Mouse (Mus musculus) kidney, postnatal 4 days (tissue): ENCODE results near the gene Sv2b.
"Not testable (repeated sequence)": the region's sequence is repeated elsewhere in the genome, so short reads cannot be mapped to it uniquely, and the experiment has no call there.

Experiments used
- DNase-seq, 2 experiments: peaks; one replicate each; pipeline ENCODE4 v3.0.0; 2021; ENCODE audit warnings: mixed read lengths in 2 of 2

Sv2b gene

GRCm38 (mm10) chr7:75207965-75208644, 101.0 kb downstream of the Sv2b start:
- DNase-seq: no peak

DNA sequence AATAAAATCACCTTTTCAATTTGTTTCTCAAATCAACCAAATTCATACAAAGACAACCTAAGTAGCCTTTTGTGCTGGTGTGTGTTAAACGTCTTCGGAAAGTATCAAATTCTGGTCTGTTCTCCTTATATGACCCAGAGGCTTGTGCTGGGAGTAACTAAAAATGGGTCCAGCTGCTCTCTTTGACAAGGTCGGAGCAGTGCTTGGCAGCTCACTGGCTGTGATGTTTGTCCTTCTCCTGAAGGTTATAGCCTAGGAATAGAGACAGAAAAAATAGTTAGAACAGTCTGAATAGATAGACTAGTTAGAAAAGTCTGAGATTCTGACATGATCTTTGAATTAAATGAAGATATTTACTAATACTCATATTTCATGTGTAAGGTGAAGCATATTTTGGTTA, 102.4 kb downstream of the Sv2b start:
- DNase-seq: no peak

- no peak for DNase-seq
Observed at GRCm38 (mm10) chr7:75205386-75205785, 103.7 kb downstream of the Sv2b start.

- not testable (repeated sequence) for DNase-seq
Observed at GRCm38 (mm10) chr7:75194919-75195230, 114.2 kb downstream of the Sv2b start.

GRCm38 (mm10) chr7:75194158-75194918, 114.7 kb downstream of the Sv2b start:
- DNase-seq: no peak

DNA sequence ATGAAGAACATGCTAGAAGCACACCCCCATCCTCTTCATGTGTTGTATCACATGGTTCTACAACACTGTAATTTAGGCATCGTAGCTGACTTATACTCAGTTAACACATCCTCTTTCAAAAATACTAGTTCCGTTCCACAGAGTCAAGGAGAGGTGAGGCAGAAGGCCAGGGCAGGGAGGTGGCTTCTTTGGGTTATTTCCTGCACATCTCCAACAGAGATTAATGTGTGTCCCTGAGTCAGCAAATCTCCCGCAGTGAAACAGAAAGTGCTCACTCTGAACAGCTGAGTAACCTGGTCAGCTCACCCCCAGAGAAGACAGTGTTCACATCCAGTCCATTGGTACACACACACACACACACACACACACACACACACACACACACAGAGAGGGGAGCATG, 118.9 kb downstream of the Sv2b start:
- no peak for DNase-seq

GRCm38 (mm10) chr7:75175042-75175441, 134.0 kb downstream of the Sv2b start:
- DNase-seq: no peak

DNA sequence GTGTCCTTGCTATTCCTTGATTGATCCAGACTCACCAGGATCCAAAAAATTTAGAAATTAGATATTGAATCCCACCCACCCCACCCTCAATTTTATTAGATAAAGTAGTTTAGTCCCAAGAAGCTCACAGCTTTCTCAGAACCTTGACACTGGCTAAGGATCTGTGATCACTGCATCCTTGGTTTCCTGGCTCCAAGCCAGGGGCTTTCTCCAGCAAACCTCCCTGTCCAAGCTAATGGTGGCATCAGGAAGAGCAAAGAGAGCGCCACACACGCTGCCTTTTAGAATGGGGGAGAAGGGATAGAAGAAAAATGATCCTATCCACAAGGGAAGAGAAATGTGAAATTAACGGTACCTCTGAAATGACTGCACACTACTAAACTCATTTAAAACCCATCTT, 141.6 kb downstream of the Sv2b start:
- no peak for DNase-seq

GRCm38 (mm10) chr7:75147174-75147573, 161.9 kb downstream of the Sv2b start:
- no peak for DNase-seq

DNA sequence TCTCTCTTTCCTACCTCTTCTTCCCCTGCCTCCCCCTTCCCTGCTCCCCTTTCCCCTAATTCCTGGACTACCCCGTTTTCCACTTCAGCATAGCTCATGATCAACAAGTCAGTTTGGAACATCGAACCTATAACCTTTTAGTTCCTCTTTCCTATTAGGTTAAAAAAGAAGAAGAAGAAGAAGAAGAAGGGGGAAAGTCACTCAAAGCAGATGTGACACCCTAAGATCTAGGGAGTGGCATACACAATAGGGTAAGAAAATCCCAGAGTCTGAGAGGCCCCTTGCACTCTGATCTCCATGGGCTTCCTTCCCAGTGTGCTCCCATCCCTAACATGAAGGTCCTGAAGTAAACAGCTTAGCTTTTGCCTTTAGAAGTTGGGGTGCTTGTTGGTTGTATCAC, 166.3 kb downstream of the Sv2b start:
- DNase-seq: no peak

- DNase-seq: peak; percentile 52 to 67
Observed at GRCm38 (mm10) chr7:75141919-75142700, 167.0 kb downstream of the Sv2b start.

GRCm38 (mm10) chr7:75139306-75139705, 169.8 kb downstream of the Sv2b start:
- no peak for DNase-seq

DNA sequence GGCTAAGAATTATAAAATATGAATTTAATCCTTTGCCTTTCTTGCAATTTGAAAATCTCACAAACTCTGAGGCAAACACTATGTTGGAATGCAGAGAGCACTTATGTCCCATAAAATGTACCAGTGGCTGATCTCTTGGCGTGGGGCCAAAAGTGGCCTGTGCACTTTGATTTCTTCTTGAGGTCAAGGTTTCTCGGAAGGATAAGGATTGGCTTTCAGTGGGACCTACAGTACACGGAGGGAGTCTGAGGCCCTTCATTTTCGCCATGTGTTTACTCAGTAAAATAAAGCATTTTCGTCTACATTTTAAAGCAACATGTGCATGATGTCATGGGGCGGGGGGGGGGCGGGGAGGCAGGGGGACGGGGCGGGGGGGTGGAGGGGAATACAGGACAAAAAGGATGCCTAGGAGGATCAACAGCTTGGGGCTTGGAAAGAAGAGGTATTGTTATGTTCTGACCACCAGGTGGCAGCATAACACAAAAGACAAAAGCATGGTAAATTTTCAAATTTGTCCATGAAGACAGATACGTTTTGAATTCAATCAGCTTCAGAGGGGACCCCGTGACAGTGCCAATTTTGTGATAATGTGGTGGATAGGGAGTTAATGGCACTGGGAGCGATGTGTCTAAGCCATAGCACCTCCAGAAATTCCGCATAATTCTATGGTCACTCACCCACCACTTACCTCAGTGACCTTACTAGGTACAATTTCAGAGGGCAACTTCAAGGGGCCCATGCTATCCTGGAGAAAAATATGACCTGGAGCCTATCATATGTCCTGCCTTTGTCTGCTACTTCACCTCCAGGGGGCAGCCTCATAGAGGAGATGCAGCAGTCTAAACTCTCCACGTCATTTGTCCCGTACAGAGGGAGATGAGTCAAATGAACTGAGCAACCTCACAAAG, 174.1 kb downstream of the Sv2b start:
- peak; percentile 30 to 44 for DNase-seq

DNA sequence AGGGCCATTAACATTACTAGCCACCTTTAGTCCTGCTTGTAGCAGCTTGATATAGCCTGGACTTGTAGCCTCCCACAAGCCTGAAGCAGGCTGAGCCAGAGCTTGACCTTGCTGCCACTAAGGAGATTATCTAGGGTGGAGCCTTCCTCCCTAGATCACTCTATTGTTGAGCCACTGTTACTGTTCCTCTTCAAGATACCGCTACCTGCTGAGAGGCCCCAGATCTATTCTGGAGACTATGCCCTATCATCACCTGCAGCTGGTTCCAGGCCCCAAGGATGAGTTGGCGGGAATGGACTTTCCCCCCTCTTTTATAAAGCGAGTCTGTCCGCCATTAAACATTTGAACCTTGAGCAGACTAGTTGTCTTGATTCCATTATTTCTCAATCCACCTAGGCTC, 181.0 kb downstream of the Sv2b start:
- DNase-seq: no peak

DNA sequence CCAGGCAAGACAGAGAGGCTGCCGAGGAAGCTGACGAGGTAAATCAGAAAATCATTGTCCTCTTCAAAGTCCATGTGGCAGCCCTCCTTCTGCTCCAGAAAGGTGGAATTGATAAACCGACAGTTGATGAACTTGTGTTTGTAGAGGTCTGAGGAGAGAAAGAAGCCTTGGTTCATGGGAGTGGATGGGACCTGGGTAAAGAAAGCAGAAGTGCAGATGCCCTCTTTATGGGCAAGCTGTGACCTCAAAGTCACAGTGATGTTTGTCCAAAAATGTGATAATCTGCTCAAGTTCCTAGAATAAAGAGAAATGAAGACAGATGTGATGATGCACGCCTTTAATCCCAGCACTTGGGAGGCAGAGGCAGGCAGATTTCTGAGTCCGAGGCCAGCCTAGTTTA, 185.0 kb downstream of the Sv2b start:
- DNase-seq: no peak

DNA sequence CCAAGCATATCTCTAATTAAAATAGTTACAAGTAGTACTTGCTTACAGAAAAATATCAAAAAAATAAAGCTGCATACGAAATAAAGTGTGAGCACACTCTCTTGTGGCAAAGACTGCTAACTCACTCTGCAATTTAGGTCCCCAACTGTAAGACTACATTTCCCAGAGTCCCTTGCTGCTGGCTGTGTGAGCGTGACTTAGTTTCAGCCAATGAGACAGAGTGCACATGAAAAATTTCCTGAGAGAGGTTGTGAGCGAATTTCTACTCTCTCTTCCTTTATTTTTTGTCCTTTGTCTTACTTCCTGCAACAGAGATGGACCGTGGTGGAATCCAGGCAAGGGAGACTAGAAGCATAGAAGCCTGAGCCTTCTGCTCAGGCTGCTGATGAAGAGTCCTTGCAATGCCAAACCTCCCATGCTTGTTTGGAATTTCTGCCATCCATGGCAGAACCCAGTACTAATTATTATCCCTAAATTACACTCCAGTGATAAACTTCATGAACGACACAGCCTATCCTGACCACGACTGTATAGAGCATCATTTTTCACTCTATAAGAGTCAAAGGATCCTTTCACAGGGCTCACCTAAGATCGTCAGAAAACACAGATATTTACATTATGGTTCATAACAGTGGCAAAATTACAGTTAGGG, 190.9 kb downstream of the Sv2b start:
- DNase-seq: peak; percentile 24 to 48

DNA sequence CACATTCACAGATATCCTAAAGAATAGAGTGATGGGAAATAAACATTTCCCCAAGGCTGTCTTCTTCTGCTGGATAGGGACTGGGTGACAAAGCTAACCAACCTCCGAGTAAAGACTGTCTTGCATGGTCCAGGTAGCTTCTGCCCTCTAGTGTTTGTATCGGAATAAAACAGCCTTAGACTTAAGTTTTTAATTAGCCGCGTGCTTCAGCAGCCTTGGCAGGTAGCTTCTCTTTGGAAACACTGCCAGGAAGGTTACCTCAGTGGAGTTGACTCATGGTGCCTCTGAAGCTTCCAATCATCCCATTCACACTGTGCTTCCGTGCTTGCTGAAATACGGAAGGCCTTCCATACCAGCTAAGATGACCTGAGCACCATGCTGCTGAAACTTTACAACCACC, 198.4 kb downstream of the Sv2b start:
- peak in 1 of 2 experiments; percentile 31 for DNase-seq

DNA sequence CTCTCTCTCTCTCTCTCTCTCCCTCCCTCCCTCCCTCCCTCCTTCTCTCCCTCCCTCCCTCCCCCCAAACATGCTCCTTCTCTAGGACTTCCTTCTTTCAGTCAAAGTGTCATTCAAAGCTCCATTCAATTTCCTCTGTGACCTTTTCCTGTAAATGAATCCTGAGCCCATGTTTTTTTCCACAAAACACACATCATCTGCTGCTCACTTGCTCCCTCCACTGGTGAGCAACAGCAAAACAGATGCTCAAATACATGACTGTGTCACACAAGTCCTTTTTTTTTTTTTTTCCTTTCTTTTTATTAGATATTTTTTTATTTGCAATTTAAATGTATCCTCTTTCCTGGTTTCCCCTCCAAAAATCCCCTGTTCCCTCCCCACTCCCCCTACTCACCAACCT, 201.6 kb downstream of the Sv2b start:
- peak; percentile 75 to 82 for DNase-seq

DNA sequence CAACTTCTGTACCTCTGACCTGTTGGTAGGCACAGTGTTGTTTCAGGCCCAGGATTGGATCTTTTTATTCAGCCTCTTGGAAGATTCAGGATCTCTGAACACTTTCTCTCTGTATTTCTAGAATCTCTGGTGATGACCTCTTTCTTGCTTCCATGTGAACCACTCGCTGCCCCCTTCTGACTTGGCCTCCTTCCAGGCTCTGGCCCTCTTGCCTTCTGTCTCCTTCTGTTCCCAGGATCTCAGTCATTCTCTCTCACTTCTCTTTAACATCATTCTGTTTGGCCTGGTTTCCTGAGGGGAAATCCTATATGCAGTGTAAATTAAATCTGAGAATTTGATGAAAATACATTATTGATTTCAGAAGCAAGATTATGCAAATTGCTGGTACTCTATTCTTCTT, 205.2 kb downstream of the Sv2b start:
- DNase-seq: no peak

DNA sequence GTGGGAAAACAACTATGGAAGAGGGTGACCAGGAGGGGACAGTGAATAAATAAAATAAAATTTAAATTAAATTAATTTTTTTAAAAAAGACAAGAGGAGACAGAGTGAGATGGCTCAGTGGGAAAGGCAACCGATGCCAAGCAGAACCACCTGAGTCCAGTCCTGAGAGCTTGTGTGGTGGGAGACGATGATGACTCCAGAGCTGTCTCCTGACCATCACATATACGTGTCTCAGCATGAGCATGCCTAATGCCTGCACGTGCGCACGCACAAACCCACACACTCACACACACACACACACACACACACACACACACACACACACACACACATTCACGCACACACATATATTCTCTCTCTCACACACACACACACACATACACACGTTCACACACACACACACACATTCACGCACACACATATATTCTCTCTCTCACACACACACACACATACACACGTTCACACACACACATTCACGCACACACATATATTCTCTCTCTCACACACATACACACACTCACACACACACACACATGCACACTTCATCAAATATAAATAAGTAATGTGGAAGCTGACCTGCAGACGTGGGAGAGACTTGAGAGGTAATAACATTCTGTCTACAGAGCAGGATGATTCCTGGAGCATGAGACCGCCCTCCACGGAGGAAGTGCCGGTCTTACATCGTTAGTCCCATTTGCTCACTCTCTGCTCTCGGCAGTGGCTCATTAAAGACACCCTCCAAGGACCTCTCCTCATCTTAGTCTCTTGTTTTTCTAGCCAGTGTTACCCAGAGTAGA, 206.3 kb downstream of the Sv2b start:
- no peak for DNase-seq

GRCm38 (mm10) chr7:75085473-75085872, 223.6 kb downstream of the Sv2b start:
- no peak for DNase-seq
